Mouse (Mus musculus) bone marrow, adult 2 months (tissue): Measurements from ENCODE around the gene Prps1l1. TPM values are rescaled to one million over a fixed set of nuclear protein-coding genes. Genes with fewer than 3 reads are reported as not detected.

Experiments
- H3K27ac ChIP-seq: fragments of 200-500 bp; 2 replicates; pipeline ENCODE4 v1.5.1; 2012; ENCODE audit warnings: low read depth, mild to moderate bottlenecking, control low read depth, inconsistent platforms, low read length; ENCODE audit not compliant: control insufficient read depth, poor library complexity, insufficient read depth
- H3K4me1 ChIP-seq: fragments of 200-500 bp; 2 replicates; pipeline ENCODE4 v1.6.1; 2011; ENCODE audit warnings: low read length; ENCODE audit not compliant: control insufficient read depth, insufficient read depth
- H3K4me3 ChIP-seq: fragments of 200-500 bp; replicated peaks from 2 replicates; pipeline ENCODE3; 2011; ENCODE audit warnings: mild to moderate bottlenecking, low read depth, low read length, control low read depth; ENCODE audit not compliant: control insufficient read depth
- CTCF ChIP-seq: fragments of 200-500 bp; IDR thresholded peaks from 2 replicates; pipeline ENCODE4 v1.5.1; 2011; ENCODE audit warnings: low read length, control low read depth; ENCODE audit not compliant: control insufficient read depth, insufficient read depth
- POLR2A ChIP-seq: fragments of 200-500 bp; IDR thresholded peaks from 2 replicates; pipeline ENCODE4 v1.6.1; 2011; ENCODE audit warnings: low read depth, mild to moderate bottlenecking, control low read depth, low read length, borderline replicate concordance; ENCODE audit not compliant: control insufficient read depth
- WGBS: fragments of 180-500 bp; shearing (Covaris S2); methylation state at CpG from one replicate; pipeline ENCODE4 v1.1.7; 2018; 5-methylcytosine and 5-hydroxymethylcytosine counted together
- polyA plus RNA-seq: library from polyadenylated mRNA; stranded (reverse); fragments of >200 nt; gene quantifications from 2 replicates; pipeline ENCODE4 v1.2.4, GENCODE M21; 2011; ENCODE audit warnings: low replicate concordance; ENCODE audit not compliant: missing spikeins, insufficient read depth, insufficient read length

Gene Prps1l1
- polyA plus RNA-seq, 1 experiment, result not detected

- H3K27ac ChIP-seq, result no peak overlapping the region
- TF ChIP-seq POLR2A (no peak), CTCF (no peak)
- no peak overlapping the region for H3K4me3 ChIP-seq
- whole genome bisulfite sequencing, result 79% methylated on average over 12 of the region's 12 CpGs
- no peaks in the 10 kb centered on the region; the same call in 1 of the 2 replicates for H3K4me1 ChIP-seq
These were observed 14.4 kb downstream of the Prps1l1 start for GRCm38 (mm10) chr12:34998778-34999467.

GRCm38 (mm10) chr12:35000323-35000722, 15.8 kb downstream of the Prps1l1 start:
- Histone ChIP-seq H3K4me3 (no peak overlapping the region), H3K27ac (no peak overlapping the region), H3K4me1 (no peaks in the 10 kb centered on the region; the same call in 1 of the 2 replicates)
- whole genome bisulfite sequencing, result 41% methylated on average over 4 of the region's 4 CpGs
- TF ChIP-seq CTCF (no peak), POLR2A (no peak)

- Histone ChIP-seq H3K4me3 (no peak overlapping the region), H3K27ac (no peak overlapping the region), H3K4me1 (no peaks in the 10 kb centered on the region)
- TF ChIP-seq CTCF (no peak), POLR2A (no peak)
These were observed 21.2 kb downstream of the Prps1l1 start for GRCm38 (mm10) chr12:35005748-35006147.

GRCm38 (mm10) chr12:35007851-35008250, 23.3 kb downstream of the Prps1l1 start:
- 90% methylated on average over 1 of the region's 1 CpGs for WGBS
- no peaks in the 10 kb centered on the region for H3K4me1 ChIP-seq
- TF ChIP-seq POLR2A, result no peak
- TF ChIP-seq CTCF, result no peak
- no peak overlapping the region for H3K27ac ChIP-seq
- H3K4me3 ChIP-seq, result no peak overlapping the region

- TF ChIP-seq CTCF, result no peak
- no peak for TF ChIP-seq POLR2A
- no peak overlapping the region for H3K27ac ChIP-seq
- no peaks in the 10 kb centered on the region for H3K4me1 ChIP-seq
- no peak overlapping the region for H3K4me3 ChIP-seq
- WGBS, result 83% methylated on average over 11 of the region's 11 CpGs
These were observed 24.0 kb downstream of the Prps1l1 start for GRCm38 (mm10) chr12:35008340-35009137.

GRCm38 (mm10) chr12:35011462-35011861, 26.9 kb downstream of the Prps1l1 start:
- 48% methylated on average over 1 of the region's 1 CpGs for WGBS
- no peak for TF ChIP-seq CTCF
- no peak for TF ChIP-seq POLR2A
- H3K4me1 ChIP-seq, result no peaks in the 10 kb centered on the region; the same call in 1 of the 2 replicates
- no peak overlapping the region for H3K27ac ChIP-seq
- no peak overlapping the region for H3K4me3 ChIP-seq

- H3K4me3 ChIP-seq, result no peak overlapping the region
- WGBS, result 49% methylated on average over 2 of the region's 2 CpGs
- no peaks in the 10 kb centered on the region; the same call in 1 of the 2 replicates for H3K4me1 ChIP-seq
- H3K27ac ChIP-seq, result no peak overlapping the region
- TF ChIP-seq POLR2A (no peak), CTCF (no peak)
These were observed 29.4 kb downstream of the Prps1l1 start for GRCm38 (mm10) chr12:35013950-35014349.

- H3K4me1 ChIP-seq, result no peaks in the 10 kb centered on the region; the same call in 1 of the 2 replicates
- no peak for TF ChIP-seq POLR2A
- no peak for TF ChIP-seq CTCF
- H3K4me3 ChIP-seq, result no peak overlapping the region
- 59% methylated on average over 3 of the region's 3 CpGs for WGBS
- H3K27ac ChIP-seq, result no peak overlapping the region
These were observed 31.5 kb downstream of the Prps1l1 start for GRCm38 (mm10) chr12:35016056-35016455.
